Mouse (Mus musculus) stomach, postnatal 0 days (tissue): ENCODE results near the gene Car6. TPM values are rescaled to one million over a fixed set of nuclear protein-coding genes. Genes with fewer than 3 reads are reported as not detected.

Experiments used
- ATAC-seq: fragments of 200-750 bp; cut with Nextera tagmentation; 2 replicates; pipeline ENCODE4 v1.8.0; 2017; ENCODE audit not compliant: low FRiP score, low TSS enrichment
- DNase-seq: peaks from one replicate; pipeline ENCODE4 v3.0.0-alpha.2; 2016; ENCODE audit warnings: low spot score
- H3K27ac ChIP-seq: fragments of 300-500 bp; sonication (generic); replicated peaks from 2 replicates; pipeline ENCODE4 v1.5.1; 2014; ENCODE audit warnings: mild to moderate bottlenecking, control low read depth
- H3K27me3 ChIP-seq: fragments of 300-500 bp; sonication (generic); 2 replicates; pipeline ENCODE4 v1.6.1; 2014; ENCODE audit warnings: low read length; ENCODE audit not compliant: control insufficient read depth, insufficient read depth
- H3K36me3 ChIP-seq: fragments of 300-500 bp; sonication (generic); 2 replicates; pipeline ENCODE4 v1.6.1; 2014; ENCODE audit warnings: low read length, mixed read lengths; ENCODE audit not compliant: control insufficient read depth, insufficient read depth
- H3K4me1 ChIP-seq: fragments of 300-500 bp; sonication (generic); replicated peaks from 2 replicates; pipeline ENCODE4 v1.6.1; 2014; ENCODE audit warnings: antibody characterized with exemption; ENCODE audit not compliant: control insufficient read depth, insufficient read depth
- H3K4me2 ChIP-seq: fragments of 300-500 bp; sonication (generic); replicated peaks from 2 replicates; pipeline ENCODE4 v1.6.1; 2014; ENCODE audit warnings: low read depth, mild to moderate bottlenecking, control low read depth, moderate library complexity
- H3K4me3 ChIP-seq: fragments of 300-500 bp; sonication (generic); 2 replicates; pipeline ENCODE4 v1.5.1; 2014; ENCODE audit warnings: low read depth, low read length, control low read depth
- H3K9ac ChIP-seq: fragments of 300-500 bp; sonication (generic); 2 replicates; pipeline ENCODE4 v1.6.1; 2014; ENCODE audit warnings: mild to moderate bottlenecking, low read length, control low read depth, mixed read lengths
- H3K9me3 ChIP-seq: fragments of 300-500 bp; sonication (generic); 2 replicates; pipeline ENCODE4 v1.6.1; 2016; ENCODE audit warnings: low read length; ENCODE audit not compliant: control insufficient read depth
- CTCF ChIP-seq: IDR thresholded peaks from 2 replicates; pipeline ENCODE4 v1.5.1; 2016; ENCODE audit warnings: antibody characterized with exemption, low read depth, mild to moderate bottlenecking, moderate library complexity
- EP300 ChIP-seq: optimal IDR thresholded peaks from 2 replicates; pipeline ENCODE3; 2016; ENCODE audit warnings: antibody characterized with exemption
- WGBS: fragments of 180-500 bp; shearing (Covaris S2); extraction: QIAGEN DNeasy Blood & Tissue Kit; methylation state at CpG from one replicate; pipeline ENCODE4 v1.1.7; 2014; 5-methylcytosine and 5-hydroxymethylcytosine counted together
- polyA plus RNA-seq: library from polyadenylated mRNA; unstranded; fragments of >200 nt; fragmentation: Nextera tagmentation; extraction: Ambion mirVana; gene quantifications from 2 replicates; pipeline ENCODE4 v1.2.1, GENCODE M21; 2015

Car6 gene
- polyA plus RNA-seq, 1 experiment from 2014 or later = not detected

DNA sequence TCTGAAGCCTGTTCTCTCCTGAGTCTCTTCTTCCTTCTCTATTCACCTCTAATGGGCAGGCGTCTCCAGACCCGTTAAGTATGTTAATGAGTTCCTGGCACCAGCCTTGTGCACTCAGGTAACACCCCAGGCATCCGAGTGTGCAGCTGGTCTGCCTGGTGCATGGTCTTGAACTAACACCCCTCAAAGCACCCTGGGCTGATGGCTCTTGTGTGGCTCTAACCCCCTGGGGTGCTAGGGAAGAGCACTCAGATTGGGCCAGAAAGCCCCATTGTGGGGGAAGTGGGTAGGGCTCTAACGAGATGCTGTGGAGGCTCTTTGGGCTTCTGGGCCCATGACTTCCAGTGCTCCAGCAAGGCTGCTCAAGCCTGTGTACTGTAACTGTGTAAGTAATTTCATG lies 40.6 kb upstream of the Car6 start:
- no peak for TF ChIP-seq CTCF
- no peak for TF ChIP-seq EP300
- Histone ChIP-seq H3K27ac (no peak overlapping the region), H3K9me3 (no peaks in the 10 kb centered on the region), H3K4me2 (no peak overlapping the region), H3K4me3 (no peak overlapping the region), H3K4me1 (0 out of 2 replicates have a peak, but pooled peaks cover 9% of the 10 kb centered on the region), H3K36me3 (peaks cover 38% of the 10 kb centered on the region), H3K9ac (no peak overlapping the region), H3K27me3 (no peaks in the 10 kb centered on the region)
- DNase-seq (no peak), ATAC-seq (no peak)
- 70% methylated on average over 3 of the region's 4 CpGs for WGBS

DNA sequence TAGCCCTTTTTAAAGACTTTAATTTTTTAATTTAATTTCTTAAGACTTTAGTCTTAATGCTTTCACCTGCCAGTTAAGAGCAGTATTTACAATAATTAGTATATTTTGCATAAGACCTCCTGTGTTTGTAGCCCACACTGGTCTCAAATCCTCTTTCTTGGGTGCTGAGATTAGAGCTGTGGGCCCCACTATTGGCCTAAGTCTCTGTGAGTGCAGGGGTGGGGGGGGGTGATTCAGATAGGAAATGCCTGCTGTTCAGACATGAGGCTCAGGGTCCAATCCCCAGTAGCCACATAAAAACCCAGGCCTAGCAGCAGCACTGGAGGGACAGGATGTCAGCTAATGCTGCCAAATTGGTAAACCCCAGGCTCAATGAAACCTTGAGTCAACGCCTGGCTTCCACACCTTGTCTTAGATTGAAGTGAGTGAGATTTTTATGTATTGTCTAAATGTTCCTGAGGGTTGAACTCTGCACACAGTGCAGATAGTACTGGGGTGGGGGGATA lies 39.3 kb upstream of the Car6 start:
- 42% methylated on average over 1 of the region's 1 CpGs for WGBS
- peaks cover 33% of the 10 kb centered on the region; the same call in 1 of the 2 replicates for H3K36me3 ChIP-seq
- no peaks in the 10 kb centered on the region for H3K9me3 ChIP-seq
- H3K4me1 ChIP-seq = 0 out of 2 replicates have a peak, but pooled peaks cover 9% of the 10 kb centered on the region
- DNase-seq (no peak), ATAC-seq (no peak)
- H3K4me2 ChIP-seq = no peak overlapping the region
- TF ChIP-seq EP300 (no peak), CTCF (no peak)
- no peak overlapping the region for H3K9ac ChIP-seq
- no peaks in the 10 kb centered on the region for H3K27me3 ChIP-seq
- no peak overlapping the region; the same call in 1 of the 2 replicates for H3K27ac ChIP-seq
- no peak overlapping the region for H3K4me3 ChIP-seq

DNA sequence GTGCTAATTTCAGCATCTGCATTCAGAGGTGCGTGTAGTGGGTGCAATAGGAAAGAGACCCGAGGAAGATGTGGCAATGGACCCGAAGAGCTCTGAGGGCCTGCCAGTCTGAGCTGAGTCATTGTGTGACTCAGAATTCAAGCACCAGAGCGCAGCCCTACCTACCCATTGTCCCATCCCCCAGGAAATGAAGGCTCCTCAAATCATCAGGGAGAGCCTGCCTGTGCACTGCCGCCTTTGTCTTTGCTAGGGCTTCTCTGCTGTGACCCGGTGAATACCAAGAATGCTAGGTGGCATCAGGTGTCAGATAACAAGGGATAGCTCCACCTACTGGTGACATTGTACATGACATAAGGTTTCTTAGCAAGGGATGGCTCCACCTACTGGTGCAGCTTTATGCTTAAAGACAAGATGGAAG lies 38.8 kb upstream of the Car6 start:
- no peak overlapping the region for H3K9ac ChIP-seq
- peak; percentile 100 for TF ChIP-seq CTCF
- TF ChIP-seq EP300 = no peak
- no peak overlapping the region for H3K4me3 ChIP-seq
- no peaks in the 10 kb centered on the region for H3K9me3 ChIP-seq
- peak; percentile 73 for DNase-seq
- WGBS = 11% methylated on average over 6 of the region's 6 CpGs
- H3K27me3 ChIP-seq = no peaks in the 10 kb centered on the region
- H3K36me3 ChIP-seq = peaks cover 33% of the 10 kb centered on the region; the same call in 1 of the 2 replicates
- peak; percentile 62 for ATAC-seq
- no peak overlapping the region; the same call in 1 of the 2 replicates for H3K27ac ChIP-seq
- no peak overlapping the region for H3K4me2 ChIP-seq
- H3K4me1 ChIP-seq = 0 out of 2 replicates have a peak, but pooled peaks cover 9% of the 10 kb centered on the region

DNA sequence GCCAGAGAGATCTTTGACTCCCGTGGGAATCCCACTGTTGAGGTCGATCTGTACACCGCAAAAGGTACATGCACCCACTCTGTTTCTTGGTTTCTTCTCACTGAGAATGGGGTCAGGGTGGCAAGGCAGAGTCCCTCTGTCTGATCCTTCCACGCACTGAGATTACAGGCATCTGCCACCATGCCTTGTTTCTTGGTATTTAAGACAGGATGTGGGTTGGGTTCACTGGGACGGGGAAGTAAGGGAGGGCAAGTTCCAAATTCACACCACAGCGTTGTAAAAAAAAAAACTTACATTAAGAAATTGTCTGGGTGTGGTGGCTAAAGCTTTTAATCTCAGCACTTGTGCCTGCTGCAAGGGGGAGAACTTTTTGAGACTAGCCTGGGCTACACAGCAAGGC lies 38.4 kb upstream of the Car6 start:
- Histone ChIP-seq H3K4me3 (no peak overlapping the region), H3K4me1 (0 out of 2 replicates have a peak, but pooled peaks cover 9% of the 10 kb centered on the region)

DNA sequence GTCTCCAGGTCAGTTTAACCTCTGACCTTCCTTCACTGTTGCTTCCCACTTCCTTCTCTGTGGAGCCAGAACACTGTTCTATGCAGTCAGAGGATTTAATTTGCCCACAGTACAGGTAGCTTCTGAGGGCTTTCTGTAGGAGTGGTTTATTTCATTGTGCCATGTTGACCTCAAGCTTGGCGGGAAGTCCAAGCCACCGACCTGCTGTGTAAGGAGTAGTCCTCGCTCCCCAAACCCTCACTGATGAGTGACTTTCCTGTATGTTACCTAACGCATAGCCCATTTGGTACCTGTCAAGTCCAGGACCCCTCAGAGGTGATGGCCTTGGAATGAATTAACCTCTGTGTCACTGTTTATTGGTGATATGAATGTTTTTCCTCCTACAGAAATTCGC lies 38.0 kb upstream of the Car6 start:
- no peak for DNase-seq
- H3K27me3 ChIP-seq = no peaks in the 10 kb centered on the region
- H3K4me1 ChIP-seq = 0 out of 2 replicates have a peak, but pooled peaks cover 9% of the 10 kb centered on the region
- no peaks in the 10 kb centered on the region for H3K9me3 ChIP-seq
- H3K4me2 ChIP-seq = peak overlapping the region; percentile 75
- H3K4me3 ChIP-seq = no peak overlapping the region
- no peak for TF ChIP-seq EP300
- no peak for TF ChIP-seq CTCF
- no peak for ATAC-seq
- peak overlapping the region; percentile 56 for H3K27ac ChIP-seq
- 44% methylated on average over 5 of the region's 5 CpGs for WGBS
- no peak overlapping the region for H3K9ac ChIP-seq
- H3K36me3 ChIP-seq = peaks cover 29% of the 10 kb centered on the region; the same call in 1 of the 2 replicates

More for the DNA sequence above, 38.4 kb upstream of the Car6 start:
- WGBS = 41% methylated on average over 6 of the region's 6 CpGs
- H3K27ac ChIP-seq = peak overlapping the region; percentile 56
- no peak overlapping the region for H3K9ac ChIP-seq
- TF ChIP-seq EP300 = no peak
- TF ChIP-seq CTCF = no peak
- H3K4me2 ChIP-seq = peak overlapping the region; percentile 75; the same call in 1 of the 2 replicates
- DNase-seq = no peak
- no peaks in the 10 kb centered on the region for H3K27me3 ChIP-seq
- no peak for ATAC-seq
- H3K9me3 ChIP-seq = no peaks in the 10 kb centered on the region
- peaks cover 30% of the 10 kb centered on the region; the same call in 1 of the 2 replicates for H3K36me3 ChIP-seq

DNA sequence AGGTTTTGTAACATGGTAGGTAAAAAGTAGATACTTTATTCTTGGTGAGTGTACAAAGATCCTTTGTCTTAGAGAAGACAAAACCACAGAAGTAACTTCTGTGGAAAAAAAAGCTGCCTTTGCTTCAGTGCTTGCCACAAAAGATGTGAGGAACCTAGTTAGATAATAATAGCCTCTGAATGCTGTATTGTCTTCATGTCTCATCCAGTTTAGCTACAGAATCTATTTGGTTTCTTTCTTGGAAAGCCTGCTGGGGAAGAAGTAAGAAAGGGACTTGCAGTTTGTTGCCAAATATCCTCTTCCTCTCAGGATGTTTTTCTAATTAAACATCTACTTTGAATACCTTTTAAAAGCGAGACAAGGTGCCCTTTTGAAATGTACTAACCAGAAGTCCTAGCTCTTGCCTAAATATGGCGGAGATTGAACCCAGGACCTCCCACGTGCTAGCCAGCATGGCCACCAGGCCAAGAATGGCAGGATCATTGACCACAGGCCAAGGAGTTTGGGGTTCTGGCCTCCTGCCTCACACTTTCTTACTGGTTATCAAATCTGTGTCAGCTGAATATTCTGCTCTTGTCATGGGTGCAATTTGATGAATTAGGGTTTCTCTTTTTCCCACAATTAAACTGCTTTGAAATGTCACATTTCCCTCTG lies 37.4 kb upstream of the Car6 start:
- Histone ChIP-seq H3K4me2 (peak overlapping the region; percentile 75), H3K9me3 (no peaks in the 10 kb centered on the region), H3K36me3 (peaks cover 26% of the 10 kb centered on the region; the same call in 1 of the 2 replicates), H3K27ac (peak overlapping the region; percentile 49; the same call in 1 of the 2 replicates), H3K4me3 (peak overlapping the region; percentile 60), H3K9ac (peak overlapping the region; percentile 87; the same call in 1 of the 2 replicates), H3K27me3 (no peaks in the 10 kb centered on the region), H3K4me1 (0 out of 2 replicates have a peak, but pooled peaks cover 9% of the 10 kb centered on the region)
- no peak for TF ChIP-seq EP300
- no peak for TF ChIP-seq CTCF
- 21% methylated on average over 3 of the region's 3 CpGs for WGBS
- DNase-seq (no peak), ATAC-seq (no peak)
